Mouse (Mus musculus) neural tube, embryonic 14.5 days (tissue): ENCODE data around the gene Eef2. TPM values are rescaled to one million over a fixed set of nuclear protein-coding genes. Genes with fewer than 3 reads are reported as not detected.
A peak's percentile ranks its signal among the peaks of the same experiment; 100 is the strongest.

ENCODE experiments used
- ATAC-seq: fragments of 200-750 bp; cut with Nextera tagmentation; 2 replicates; pipeline ENCODE4 v1.8.0; 2017; ENCODE audit warnings: low read depth, mild to moderate bottlenecking, moderate TSS enrichment, moderate library complexity
- H3K27ac ChIP-seq: fragments of 300-500 bp; sonication (generic); 2 replicates; pipeline ENCODE4 v1.5.1; 2014; ENCODE audit warnings: low read depth, mild to moderate bottlenecking, control low read depth, low read length, moderate library complexity, mixed read lengths
- H3K27me3 ChIP-seq: fragments of 300-500 bp; sonication (generic); 2 replicates; pipeline ENCODE4 v1.6.1; 2014; ENCODE audit warnings: low read length; ENCODE audit not compliant: control insufficient read depth, insufficient read depth
- H3K36me3 ChIP-seq: fragments of 300-500 bp; sonication (generic); 2 replicates; pipeline ENCODE4 v1.6.1; 2014; ENCODE audit warnings: low read length, mixed read lengths; ENCODE audit not compliant: control insufficient read depth, insufficient read depth
- H3K4me1 ChIP-seq: fragments of 300-500 bp; sonication (generic); 2 replicates; pipeline ENCODE4 v1.6.1; 2014; ENCODE audit warnings: low read length; ENCODE audit not compliant: control insufficient read depth, insufficient read depth
- H3K4me2 ChIP-seq: fragments of 300-500 bp; sonication (generic); 2 replicates; pipeline ENCODE4 v1.6.1; 2014; ENCODE audit warnings: mild to moderate bottlenecking, low read depth, low read length, control low read depth
- H3K4me3 ChIP-seq: fragments of 300-500 bp; sonication (generic); 2 replicates; pipeline ENCODE4 v1.5.1; 2014; ENCODE audit warnings: low read depth, low read length, control low read depth, mixed read lengths
- H3K9ac ChIP-seq: fragments of 300-500 bp; sonication (generic); replicated peaks from 2 replicates; pipeline ENCODE4 v1.6.1; 2014; ENCODE audit warnings: low read depth, mild to moderate bottlenecking, control low read depth, low read length, mixed read lengths
- H3K9me3 ChIP-seq: fragments of 300-500 bp; sonication (generic); 2 replicates; pipeline ENCODE4 v1.6.1; 2016; ENCODE audit warnings: low read length; ENCODE audit not compliant: control insufficient read depth
- WGBS: fragments of 180-500 bp; shearing (Covaris S2); extraction: QIAGEN DNeasy Blood & Tissue Kit; methylation state at CpG from one replicate; pipeline ENCODE4 v1.1.7; 2014; 5-methylcytosine and 5-hydroxymethylcytosine counted together
- polyA plus RNA-seq: library from polyadenylated mRNA; unstranded; fragments of >200 nt; fragmentation: Nextera tagmentation; extraction: Ambion mirVana; gene quantifications from 2 replicates; pipeline ENCODE4 v1.2.1, GENCODE M21; 2014

Gene Eef2
- polyA plus RNA-seq, 1 experiment from 2014 or later: 373 TPM

- 94% methylated on average over 27 of the region's 27 CpGs for WGBS
- H3K9me3 ChIP-seq: no peaks in the 10 kb centered on the region
- peaks cover 52% of the 10 kb centered on the region for H3K36me3 ChIP-seq
- H3K27ac ChIP-seq: no peak overlapping the region
- no peak overlapping the region for H3K4me2 ChIP-seq
- no peak overlapping the region for H3K9ac ChIP-seq
- peaks cover 23% of the 10 kb centered on the region for H3K4me1 ChIP-seq
- no peak for ATAC-seq
- H3K4me3 ChIP-seq: no peak overlapping the region
- no peaks in the 10 kb centered on the region for H3K27me3 ChIP-seq
These were observed 31.8 kb upstream of the Eef2 start for GRCm38 (mm10) chr10:81144667-81145066.

DNA sequence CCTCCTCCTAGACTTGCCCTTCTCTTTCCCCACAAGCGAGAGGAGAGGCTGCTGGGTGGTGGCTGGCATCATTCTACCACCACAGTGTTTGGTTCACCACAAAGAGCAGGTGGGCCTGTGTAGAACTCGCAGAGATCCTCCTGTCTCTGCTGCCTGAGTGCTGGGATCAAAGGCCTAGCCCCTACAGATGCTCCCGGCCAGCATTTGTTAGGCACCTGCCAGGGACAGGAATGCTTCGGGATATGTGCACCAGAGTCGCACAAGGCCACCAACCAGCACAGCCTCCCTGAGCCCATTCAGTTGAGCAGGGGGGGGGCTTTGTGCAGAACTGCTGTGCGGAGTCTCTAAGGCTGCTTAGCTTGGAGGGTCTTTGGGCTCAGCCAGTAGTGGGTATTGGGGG is 31.1 kb upstream of the Eef2 start:
- H3K36me3 ChIP-seq: peaks cover 57% of the 10 kb centered on the region
- no peak for ATAC-seq

GRCm38 (mm10) chr10:81145778-81146177 is 30.7 kb upstream of the Eef2 start:
- Histone ChIP-seq H3K27me3 (no peaks in the 10 kb centered on the region), H3K9me3 (no peaks in the 10 kb centered on the region), H3K4me1 (peaks cover 12% of the 10 kb centered on the region), H3K9ac (0 out of 2 replicates have a peak overlapping the region, but pooled peaks have one; percentile 12), H3K36me3 (peaks cover 59% of the 10 kb centered on the region), H3K4me2 (no peak overlapping the region), H3K4me3 (no peak overlapping the region), H3K27ac (no peak overlapping the region)
- WGBS: 85% methylated on average over 7 of the region's 7 CpGs
- ATAC-seq: no peak

More for the DNA sequence above, 31.1 kb upstream of the Eef2 start:
- 95% methylated on average over 6 of the region's 6 CpGs for WGBS
- Histone ChIP-seq H3K4me3 (no peak overlapping the region), H3K27me3 (no peaks in the 10 kb centered on the region), H3K27ac (no peak overlapping the region), H3K9me3 (no peaks in the 10 kb centered on the region), H3K4me2 (no peak overlapping the region), H3K4me1 (peaks cover 17% of the 10 kb centered on the region), H3K9ac (no peak overlapping the region)

DNA sequence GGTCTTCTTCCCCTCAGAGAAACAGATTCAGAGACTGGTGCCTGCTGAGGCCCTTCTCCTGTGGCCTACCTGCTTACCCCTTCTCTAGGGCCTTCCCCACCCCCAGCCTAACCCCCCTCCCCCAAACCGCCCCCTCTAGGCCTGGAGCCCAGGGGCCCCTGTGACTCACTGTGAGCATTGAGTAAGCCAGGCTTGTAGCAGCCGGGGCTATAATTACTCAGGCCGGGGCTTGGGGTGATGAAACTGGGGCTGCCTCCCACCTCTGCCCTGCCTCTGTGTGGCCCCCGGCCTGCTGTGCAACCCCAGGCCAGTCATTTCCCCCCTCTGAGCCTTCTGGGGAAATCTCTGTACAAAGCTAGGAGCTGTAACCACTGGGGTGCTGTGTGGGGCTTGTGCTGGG is 30.1 kb upstream of the Eef2 start:
- no peak for ATAC-seq
- no peak overlapping the region for H3K4me2 ChIP-seq
- H3K36me3 ChIP-seq: peaks cover 59% of the 10 kb centered on the region

GRCm38 (mm10) chr10:81151261-81151660 is 25.2 kb upstream of the Eef2 start:
- no peaks in the 10 kb centered on the region for H3K9me3 ChIP-seq
- H3K4me3 ChIP-seq: no peak overlapping the region
- no peaks in the 10 kb centered on the region for H3K27me3 ChIP-seq
- H3K4me1 ChIP-seq: no peaks in the 10 kb centered on the region
- H3K27ac ChIP-seq: no peak overlapping the region
- ATAC-seq: no peak
- peaks cover 72% of the 10 kb centered on the region for H3K36me3 ChIP-seq
- H3K9ac ChIP-seq: no peak overlapping the region
- WGBS: 67% methylated on average over 6 of the region's 6 CpGs
- H3K4me2 ChIP-seq: no peak overlapping the region

More for the DNA sequence above, 30.1 kb upstream of the Eef2 start:
- Histone ChIP-seq H3K4me1 (peaks cover 8% of the 10 kb centered on the region), H3K9me3 (no peaks in the 10 kb centered on the region), H3K9ac (0 out of 2 replicates have a peak overlapping the region, but pooled peaks have one; percentile 12), H3K4me3 (no peak overlapping the region), H3K27ac (no peak overlapping the region), H3K27me3 (no peaks in the 10 kb centered on the region)
- 93% methylated on average over 4 of the region's 4 CpGs for WGBS

DNA sequence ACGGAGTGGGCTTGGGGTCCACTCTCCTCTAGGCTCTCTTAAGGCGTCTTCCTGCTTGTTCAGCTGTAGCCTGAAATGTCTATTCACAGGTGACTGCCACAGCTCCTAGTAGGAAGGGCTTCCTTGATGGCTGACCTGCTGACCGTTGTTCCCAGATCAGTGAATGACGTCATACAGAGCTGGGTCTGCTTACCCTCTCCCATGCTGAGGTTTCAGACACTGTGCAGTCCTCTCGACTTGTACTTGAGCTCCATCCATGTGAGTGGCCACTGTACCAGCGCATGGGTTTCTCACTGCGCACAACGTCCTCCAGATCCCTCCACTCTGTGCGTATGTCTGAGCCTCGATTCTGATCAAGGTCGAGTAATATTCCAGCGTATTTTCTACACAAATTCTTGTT is 23.8 kb upstream of the Eef2 start:
- ATAC-seq: no peak
- H3K4me1 ChIP-seq: no peaks in the 10 kb centered on the region
- no peaks in the 10 kb centered on the region for H3K27me3 ChIP-seq
- H3K4me2 ChIP-seq: no peak overlapping the region
- no peak overlapping the region for H3K27ac ChIP-seq
- H3K9ac ChIP-seq: no peak overlapping the region
- H3K9me3 ChIP-seq: no peaks in the 10 kb centered on the region
- 86% methylated on average over 12 of the region's 12 CpGs for WGBS
- no peak overlapping the region for H3K4me3 ChIP-seq
- H3K36me3 ChIP-seq: peaks cover 73% of the 10 kb centered on the region

GRCm38 (mm10) chr10:81154313-81154712 is 22.1 kb upstream of the Eef2 start:
- Histone ChIP-seq H3K9me3 (no peaks in the 10 kb centered on the region), H3K4me1 (no peaks in the 10 kb centered on the region), H3K4me3 (no peak overlapping the region), H3K4me2 (no peak overlapping the region), H3K9ac (no peak overlapping the region), H3K27ac (no peak overlapping the region), H3K27me3 (no peaks in the 10 kb centered on the region), H3K36me3 (peaks cover 64% of the 10 kb centered on the region)
- ATAC-seq: no peak
- 88% methylated on average over 12 of the region's 12 CpGs for whole genome bisulfite sequencing

DNA sequence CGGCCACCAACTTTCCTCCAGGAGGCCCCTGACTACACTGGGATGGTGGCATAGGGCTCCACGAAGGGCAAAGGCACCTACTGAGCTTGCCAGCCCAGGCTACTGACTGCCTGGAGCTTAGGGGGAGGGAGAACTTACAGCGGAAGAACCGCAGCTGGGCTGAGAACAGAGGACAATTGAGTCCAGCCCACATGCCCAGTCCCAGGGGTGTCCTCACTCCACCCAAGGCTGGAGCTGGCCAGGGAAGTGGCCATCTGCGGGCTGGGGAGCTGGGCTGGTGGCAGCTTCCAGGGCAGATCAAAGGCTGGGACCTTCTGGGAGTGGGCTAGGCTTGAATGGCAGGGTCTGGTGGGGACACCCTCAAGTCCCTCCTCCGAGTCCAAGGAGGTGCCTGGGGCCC is 21.7 kb upstream of the Eef2 start:
- no peak overlapping the region for H3K4me2 ChIP-seq
- no peak overlapping the region for H3K27ac ChIP-seq
- WGBS: 72% methylated on average over 6 of the region's 6 CpGs
- no peaks in the 10 kb centered on the region for H3K4me1 ChIP-seq
- H3K9ac ChIP-seq: no peak overlapping the region
- no peaks in the 10 kb centered on the region for H3K27me3 ChIP-seq
- no peak overlapping the region for H3K4me3 ChIP-seq
- no peaks in the 10 kb centered on the region for H3K9me3 ChIP-seq
- ATAC-seq: no peak
- peaks cover 60% of the 10 kb centered on the region for H3K36me3 ChIP-seq

DNA sequence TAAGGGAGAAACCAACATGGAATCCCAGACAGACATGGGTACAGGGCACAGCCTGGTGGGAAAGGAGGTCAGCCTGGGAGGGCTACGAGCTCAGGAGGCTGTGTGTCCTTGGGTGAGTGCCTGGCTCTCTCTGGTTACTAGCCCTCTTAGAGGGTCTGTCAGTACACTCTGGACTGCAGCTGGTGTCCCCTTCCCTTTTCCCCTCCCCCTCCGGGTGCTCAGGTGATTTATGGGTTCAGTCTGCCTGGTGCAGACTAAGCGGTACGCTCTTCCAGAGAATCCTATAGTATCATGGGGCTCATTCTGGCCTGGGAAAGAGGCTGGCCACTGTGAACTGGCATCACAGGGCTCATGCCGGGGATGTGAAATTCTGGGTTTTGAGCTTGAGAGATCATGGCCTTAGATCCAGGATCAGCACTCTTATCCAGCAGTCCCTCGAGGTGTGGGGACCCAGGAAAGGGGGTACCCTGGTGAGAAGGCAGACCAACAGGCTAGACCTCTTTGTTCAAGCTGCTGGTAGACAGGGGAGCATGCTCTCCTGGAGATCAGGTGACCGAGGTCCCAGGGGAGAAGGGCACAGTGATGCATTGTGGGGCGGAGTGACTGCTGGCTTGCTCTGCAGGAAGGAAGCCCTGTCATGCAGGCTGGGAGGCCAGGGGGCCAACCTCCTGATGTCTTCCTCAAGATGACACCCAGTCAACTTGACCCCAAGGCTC is 14.7 kb upstream of the Eef2 start:
- H3K4me2 ChIP-seq: no peak overlapping the region
- H3K36me3 ChIP-seq: peaks cover 29% of the 10 kb centered on the region
- H3K27ac ChIP-seq: no peak overlapping the region; the same call in 1 of the 2 replicates
- H3K9ac ChIP-seq: 0 out of 2 replicates have a peak overlapping the region, but pooled peaks have one; percentile 18
- H3K9me3 ChIP-seq: no peaks in the 10 kb centered on the region
- peaks cover 8% of the 10 kb centered on the region for H3K4me1 ChIP-seq
- no peaks in the 10 kb centered on the region for H3K27me3 ChIP-seq
- WGBS: 47% methylated on average over 8 of the region's 8 CpGs
- no peak overlapping the region for H3K4me3 ChIP-seq
- ATAC-seq: peak; percentile 48
